Mouse (Mus musculus) E14TG2a.4 (cell line): ENCODE results near the gene Gnao1.

Source experiments
- CTCF ChIP-seq: conservative IDR thresholded peaks from 2 replicates; pipeline ENCODE4 v1.5.1; 2014; ENCODE audit warnings: low read length
- NANOG ChIP-seq: IDR thresholded peaks from 2 replicates; pipeline ENCODE4 v1.6.1; 2014; ENCODE audit warnings: borderline replicate concordance, low read length, mixed read lengths
- POU5F1 ChIP-seq: IDR thresholded peaks from 2 replicates; pipeline ENCODE4 v1.6.1; 2014; ENCODE audit warnings: low read length, borderline replicate concordance

DNA sequence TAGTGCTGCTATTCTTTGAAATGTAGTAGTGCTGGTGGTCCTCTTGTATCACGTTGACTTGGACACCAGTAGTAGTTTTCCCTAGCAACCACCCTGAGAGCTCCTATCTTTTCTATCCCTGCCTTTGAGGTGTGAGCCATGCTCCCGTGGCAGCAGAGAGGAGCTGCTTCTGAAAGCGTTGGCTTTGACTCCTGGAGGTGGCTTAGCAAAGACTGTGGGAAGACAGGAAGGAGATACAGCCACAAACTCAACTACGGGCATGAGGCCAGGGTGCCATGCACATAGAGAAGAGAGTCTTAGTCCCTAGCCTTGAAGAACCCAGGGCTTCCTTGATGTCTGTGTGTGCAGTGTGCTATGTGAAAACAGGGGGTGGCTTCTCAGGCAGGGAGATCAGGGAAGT is 10.2 kb downstream of the Gnao1 start:
- TF ChIP-seq CTCF (no peak), POU5F1 (no peak), NANOG (no peak)
